Mouse (Mus musculus) left cerebral cortex, postnatal 25 days (tissue): ENCODE measurements around the gene Cfap126. TPM values are rescaled to one million over a fixed set of nuclear protein-coding genes. Genes with fewer than 3 reads are reported as not detected.
A peak's percentile ranks its signal among the peaks of the same experiment; 100 is the strongest.

Experiments used
- DNase-seq, 2 experiments: peaks; one replicate each; pipeline ENCODE4 v3.0.0; 2022; ENCODE audit warnings: low spot score in 2 of 2, mixed read lengths in 1 of 2
- intact Hi-C: fragments of 180-260 bp; cut with DNase I; formaldehyde crosslinking; loops from one replicate; pipeline ENCODE4 v1.15.1; 2025
- total RNA-seq, 2 experiments: library from RNA; stranded (reverse); gene quantifications; 2 replicates each; pipeline ENCODE4 v1.2.3; 2021

Cfap126 gene
- total RNA-seq, 2 experiments from 2014 or later: 0.34 to 0.43 TPM

GRCm38 (mm10) chr1:171089891-171090290 is 23.8 kb upstream of the Cfap126 start:
- intact Hi-C loops: no loop called here

GRCm38 (mm10) chr1:171090761-171091160 is 23.0 kb upstream of the Cfap126 start:
- no peak for DNase-seq
- intact Hi-C loops: no loop called here

More at GRCm38 (mm10) chr1:171089891-171090290, 23.8 kb upstream of the Cfap126 start:
- DNase-seq: no peak

- no peak for DNase-seq
- intact Hi-C loops: no loop called here
Observed at GRCm38 (mm10) chr1:171094424-171094823, 19.3 kb upstream of the Cfap126 start.

- intact Hi-C loops: no loop called here
- DNase-seq: no peak
Observed at GRCm38 (mm10) chr1:171096110-171096964, 17.4 kb upstream of the Cfap126 start.

- no peak for DNase-seq
Observed at GRCm38 (mm10) chr1:171097136-171097535, 16.6 kb upstream of the Cfap126 start.

GRCm38 (mm10) chr1:171097612-171098011 is 16.1 kb upstream of the Cfap126 start:
- no peak for DNase-seq
- intact Hi-C loops: no loop called here

More at GRCm38 (mm10) chr1:171097136-171097535, 16.6 kb upstream of the Cfap126 start:
- intact Hi-C loops: no loop called here

GRCm38 (mm10) chr1:171101033-171101432 is 12.7 kb upstream of the Cfap126 start:
- intact Hi-C loops: loop anchor here (5.0 kb wide), 1 partner anchor 204 kb away; no protein-coding TSS in a partner anchor

GRCm38 (mm10) chr1:171101733-171102546 is 11.8 kb upstream of the Cfap126 start:
- intact Hi-C loops: loop anchor here (2.0 to 5.0 kb wide), 2 partner anchors 67 to 205 kb away; no protein-coding TSS in a partner anchor
- peak; percentile 90 to 94 for DNase-seq

More at GRCm38 (mm10) chr1:171101033-171101432, 12.7 kb upstream of the Cfap126 start:
- no peak for DNase-seq

GRCm38 (mm10) chr1:171102547-171103177 is 11.1 kb upstream of the Cfap126 start:
- peak; percentile 89 to 93 for DNase-seq
- intact Hi-C loops: loop anchor here (2.0 to 5.0 kb wide), 2 partner anchors 68 to 205 kb away; no protein-coding TSS in a partner anchor

- intact Hi-C loops: loop anchor here (2.0 to 5.0 kb wide), 2 partner anchors 69 to 206 kb away; no protein-coding TSS in a partner anchor
- no peak for DNase-seq
Observed at GRCm38 (mm10) chr1:171103179-171103840, 10.4 kb upstream of the Cfap126 start.

- intact Hi-C loops: no loop called here
- no peak for DNase-seq
Observed at GRCm38 (mm10) chr1:171105226-171105625, 8.5 kb upstream of the Cfap126 start.

- DNase-seq: no peak
- intact Hi-C loops: loop anchor here (2.0 to 5.0 kb wide), 4 partner anchors 71 to 253 kb away; partner anchors contain the start of gene Klhdc9
Observed at GRCm38 (mm10) chr1:171109620-171110019, 4.1 kb upstream of the Cfap126 start.

GRCm38 (mm10) chr1:171110659-171111019 is 3.1 kb upstream of the Cfap126 start:
- intact Hi-C loops: loop anchor here (2.0 to 5.0 kb wide), 4 partner anchors 72 to 252 kb away; partner anchors contain the start of gene Klhdc9
- no peak for DNase-seq

- intact Hi-C loops: loop anchor here (2.0 to 5.0 kb wide), 4 partner anchors 72 to 251 kb away; partner anchors contain the start of gene Klhdc9
- DNase-seq: peak; percentile 97 to 98
Observed at GRCm38 (mm10) chr1:171111020-171111780, 2.5 kb upstream of the Cfap126 start.

- intact Hi-C loops: loop anchor here (2.0 to 5.0 kb wide), 4 partner anchors 73 to 250 kb away; partner anchors contain the start of gene Klhdc9
Observed at GRCm38 (mm10) chr1:171111781-171112575, 1.7 kb upstream of the Cfap126 start.

GRCm38 (mm10) chr1:171112986-171113385 is 732 bp upstream of the Cfap126 start:
- intact Hi-C loops: loop anchor here (5.0 kb wide), 2 partner anchors 144 to 249 kb away; partner anchors contain the start of gene Klhdc9

More at GRCm38 (mm10) chr1:171111781-171112575, 1.7 kb upstream of the Cfap126 start:
- DNase-seq: peak; percentile 42 to 54

GRCm38 (mm10) chr1:171116280-171116679 is 2.6 kb downstream of the Cfap126 start:
- DNase-seq: no peak
- intact Hi-C loops: no loop called here

More at GRCm38 (mm10) chr1:171112986-171113385, 732 bp upstream of the Cfap126 start:
- no peak for DNase-seq
